Mouse (Mus musculus) 416B (cell line): ENCODE results near the gene Fbn1.

Experiments used
- DNase-seq: peaks from one replicate; pipeline ENCODE4 v3.0.0; 2011; ENCODE audit warnings: low read depth

Fbn1 gene

GRCm38 (mm10) chr2:125389796-125390195 is 118.0 kb downstream of the Fbn1 start:
- no peak for DNase-seq

DNA sequence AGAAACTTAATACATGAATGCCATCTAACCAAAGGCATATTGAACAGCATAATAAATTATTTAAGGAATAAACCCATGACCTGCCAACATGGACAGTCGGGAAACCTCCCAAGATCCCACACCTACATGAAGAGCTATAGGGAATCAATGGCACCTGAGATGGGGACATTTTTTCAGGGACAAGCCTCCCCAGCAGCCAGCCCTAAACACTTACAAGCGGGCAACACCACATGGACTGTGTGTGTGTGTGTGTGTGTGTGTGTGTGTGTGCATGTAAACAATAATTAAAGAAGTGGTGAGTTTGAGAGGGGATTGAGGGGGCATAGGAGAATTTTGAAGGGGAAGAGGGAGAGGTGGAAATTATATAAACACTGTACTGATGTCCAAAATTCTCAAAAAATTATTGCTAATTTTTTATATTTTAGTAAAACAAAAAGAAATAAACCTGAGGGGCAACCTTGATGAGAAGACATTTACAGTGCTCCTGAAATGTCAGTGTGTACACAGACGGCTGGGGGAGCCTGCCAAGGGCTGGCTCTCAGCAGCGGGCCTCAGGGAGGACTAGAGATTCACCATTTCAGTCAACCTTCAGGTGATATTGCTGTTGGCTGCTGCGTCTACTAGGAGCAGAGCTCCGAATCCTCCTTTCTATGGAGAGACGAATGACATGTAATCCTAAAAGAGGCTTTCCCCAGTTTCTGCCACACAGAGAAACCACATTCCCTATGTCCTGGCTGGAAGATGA is 121.4 kb downstream of the Fbn1 start:
- DNase-seq, result no peak

GRCm38 (mm10) chr2:125384941-125385340 is 122.9 kb downstream of the Fbn1 start:
- no peak for DNase-seq

DNA sequence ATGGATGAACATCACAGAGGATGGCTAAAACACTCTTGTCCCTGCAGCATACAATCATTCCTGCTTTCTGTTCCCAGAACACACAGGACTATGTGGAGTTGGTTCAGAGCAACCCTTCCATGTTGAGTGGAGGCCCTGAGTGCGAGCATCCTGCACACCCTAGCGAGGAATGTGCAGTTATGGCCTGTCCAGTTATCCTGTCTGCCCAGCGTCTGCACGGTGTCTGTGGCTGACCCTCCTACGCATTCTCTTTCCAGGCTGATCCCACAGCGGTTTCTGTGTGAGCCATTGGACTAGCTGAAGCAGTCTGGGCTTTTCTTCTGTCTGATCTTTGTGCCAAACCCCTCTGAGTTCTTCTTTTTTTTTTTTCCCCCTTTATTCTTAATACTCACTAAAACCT is 123.4 kb downstream of the Fbn1 start:
- DNase-seq, result no peak

DNA sequence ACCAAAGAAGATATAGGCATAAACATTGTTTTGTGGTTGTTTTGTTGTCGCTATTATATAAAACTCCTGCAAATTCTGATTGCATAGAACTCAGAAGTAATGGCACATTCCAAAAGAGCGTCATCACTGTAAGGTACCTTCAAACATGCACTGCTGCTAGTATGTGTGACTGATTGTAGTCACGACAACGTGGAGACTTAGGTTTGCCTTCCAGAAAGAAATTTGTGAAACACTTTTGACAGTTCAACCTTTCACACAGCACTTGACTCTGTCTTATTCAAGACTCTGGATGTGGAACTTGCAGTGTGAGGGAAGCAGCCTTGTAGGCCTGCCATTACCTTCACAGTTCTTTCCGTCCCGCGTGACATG is 124.5 kb downstream of the Fbn1 start:
- no peak for DNase-seq

GRCm38 (mm10) chr2:125382613-125383272 is 125.0 kb downstream of the Fbn1 start:
- no peak for DNase-seq

DNA sequence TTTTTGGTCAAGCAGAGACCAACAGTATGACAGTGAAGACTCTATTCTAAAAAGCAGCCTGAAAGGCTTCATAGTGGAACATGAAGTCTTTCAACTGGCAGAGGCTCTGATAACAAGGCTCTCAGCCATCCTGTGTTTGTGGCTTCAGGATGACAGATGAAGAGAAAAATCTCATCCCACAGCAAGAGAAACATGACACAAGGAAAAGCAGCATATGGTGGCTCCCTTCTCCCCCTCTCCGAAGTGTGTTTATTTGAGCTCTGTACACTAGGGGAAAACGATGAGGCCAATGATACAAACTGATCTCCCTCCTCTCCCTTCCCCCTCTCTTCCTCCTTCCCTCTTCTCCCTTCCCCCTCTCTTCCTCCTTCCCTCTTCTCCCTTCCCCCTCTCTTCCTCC is 127.7 kb downstream of the Fbn1 start:
- no peak for DNase-seq

DNA sequence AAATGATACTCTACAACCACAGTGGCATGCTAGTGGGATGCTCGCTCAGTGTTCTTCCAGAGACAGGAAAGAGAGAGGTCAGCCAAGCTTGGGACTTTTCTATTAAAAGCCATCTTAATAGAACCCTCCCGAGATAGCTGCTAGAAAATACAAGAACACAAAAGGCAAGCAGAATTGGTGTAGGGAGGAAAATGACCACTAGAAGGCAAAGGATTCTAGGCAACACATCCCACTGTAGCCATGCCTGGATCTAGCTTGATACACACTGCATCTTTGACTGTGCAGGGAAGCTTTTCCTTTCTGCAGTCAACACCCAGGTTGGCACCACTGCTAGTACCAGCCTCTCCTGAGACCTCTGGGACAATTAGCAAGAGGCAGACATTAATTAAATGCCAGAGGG is 128.6 kb downstream of the Fbn1 start:
- no peak for DNase-seq

GRCm38 (mm10) chr2:125375926-125376325 is 131.9 kb downstream of the Fbn1 start:
- DNase-seq, result no peak

DNA sequence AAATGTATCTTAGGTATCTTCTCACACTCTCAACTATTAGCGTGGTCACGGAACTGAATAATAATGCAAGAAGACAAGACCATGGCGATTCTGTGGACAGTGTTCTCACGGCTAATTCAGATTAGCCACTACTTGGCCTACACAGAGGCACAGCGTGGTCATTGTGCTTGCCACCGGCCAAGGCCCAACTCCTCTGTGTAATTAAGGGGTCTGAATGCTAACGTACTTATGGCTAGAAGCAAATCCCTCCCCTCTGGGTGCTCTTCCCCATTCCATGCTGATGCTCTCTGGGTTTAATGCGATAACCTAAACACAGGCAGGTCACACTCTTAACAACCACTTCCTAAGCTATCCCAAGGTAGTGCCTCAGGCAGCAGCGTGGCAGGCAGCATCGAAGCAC is 132.5 kb downstream of the Fbn1 start:
- DNase-seq, result no peak

DNA sequence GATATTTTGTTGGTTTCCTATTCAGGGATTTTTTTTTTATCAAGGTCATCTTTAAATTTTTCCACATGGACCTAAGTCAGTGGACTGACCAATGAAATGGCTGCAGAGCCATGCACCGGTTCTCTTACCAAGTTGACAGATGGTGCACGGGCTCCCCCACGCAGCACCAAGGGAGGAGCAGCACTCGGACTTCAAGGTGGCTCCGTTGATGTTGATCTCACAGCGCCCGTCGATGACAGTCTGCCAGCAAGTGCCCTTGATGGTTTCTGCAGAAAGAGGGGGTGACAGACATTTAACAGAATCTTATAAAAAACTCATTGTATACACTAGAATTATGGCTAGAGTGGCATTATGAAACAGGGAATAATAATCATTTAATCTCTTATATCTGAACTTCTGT is 138.1 kb downstream of the Fbn1 start:
- DNase-seq, result no peak

DNA sequence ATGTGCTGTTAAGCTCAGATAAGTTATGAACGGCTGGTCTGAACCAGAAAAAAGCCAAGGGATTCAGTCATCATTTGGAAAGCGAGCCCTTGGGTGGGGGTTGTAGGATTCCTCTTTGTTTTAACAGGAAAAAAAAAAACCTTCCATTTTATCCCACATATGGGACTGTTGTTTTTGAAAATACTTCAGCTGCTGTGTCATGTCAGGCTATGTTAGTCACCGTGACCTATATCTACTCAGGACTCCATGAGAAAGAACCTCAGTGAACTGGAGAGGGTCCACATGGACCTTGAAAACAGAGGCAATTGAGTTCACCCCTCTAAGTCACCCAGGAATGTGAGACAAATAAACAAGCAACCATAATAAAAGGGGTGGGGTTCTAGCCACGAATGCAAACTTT is 139.2 kb downstream of the Fbn1 start:
- no peak for DNase-seq

DNA sequence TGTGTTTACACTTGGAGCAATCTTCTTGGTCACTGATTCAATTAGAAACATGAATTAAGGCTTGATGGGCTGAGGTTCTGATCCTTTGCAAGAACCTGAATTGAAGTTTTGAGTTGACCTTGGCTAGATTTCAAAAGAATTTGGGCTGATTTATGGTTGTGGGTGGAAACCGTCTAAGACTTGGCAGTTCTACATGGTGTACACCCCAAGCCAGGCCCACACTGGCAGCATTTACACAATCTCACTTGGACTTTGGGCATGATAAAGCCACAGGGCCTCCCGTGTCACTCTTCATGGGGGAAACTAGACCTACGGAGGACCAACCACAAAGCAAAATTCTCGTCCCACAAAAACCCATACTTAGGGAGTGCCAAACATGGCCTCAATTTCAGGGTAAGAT is 146.1 kb downstream of the Fbn1 start:
- DNase-seq, result peak; percentile 6

GRCm38 (mm10) chr2:125356486-125356885 is 151.3 kb downstream of the Fbn1 start:
- no peak for DNase-seq

GRCm38 (mm10) chr2:125356068-125356467 is 151.7 kb downstream of the Fbn1 start:
- peak; percentile 7 for DNase-seq

GRCm38 (mm10) chr2:125355216-125355971 is 152.4 kb downstream of the Fbn1 start:
- no peak for DNase-seq

DNA sequence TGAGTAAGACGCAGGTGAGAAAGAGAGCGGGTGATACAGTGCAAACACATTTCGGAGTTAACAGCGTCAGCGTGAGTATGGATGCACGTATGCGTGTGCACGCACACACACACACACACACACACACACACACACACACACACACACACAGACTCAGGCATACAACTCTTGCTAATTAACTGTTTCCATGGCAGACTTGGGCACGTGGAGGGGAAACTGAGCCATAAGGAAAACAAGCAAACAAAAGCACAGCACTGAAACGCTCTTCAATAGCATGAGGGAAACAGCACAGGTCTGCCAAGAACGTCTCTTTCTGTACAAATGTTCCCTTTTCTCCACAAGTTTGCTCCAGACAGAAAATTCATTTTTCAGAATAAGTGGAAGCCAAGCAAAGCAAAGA is 153.2 kb downstream of the Fbn1 start:
- no peak for DNase-seq

DNA sequence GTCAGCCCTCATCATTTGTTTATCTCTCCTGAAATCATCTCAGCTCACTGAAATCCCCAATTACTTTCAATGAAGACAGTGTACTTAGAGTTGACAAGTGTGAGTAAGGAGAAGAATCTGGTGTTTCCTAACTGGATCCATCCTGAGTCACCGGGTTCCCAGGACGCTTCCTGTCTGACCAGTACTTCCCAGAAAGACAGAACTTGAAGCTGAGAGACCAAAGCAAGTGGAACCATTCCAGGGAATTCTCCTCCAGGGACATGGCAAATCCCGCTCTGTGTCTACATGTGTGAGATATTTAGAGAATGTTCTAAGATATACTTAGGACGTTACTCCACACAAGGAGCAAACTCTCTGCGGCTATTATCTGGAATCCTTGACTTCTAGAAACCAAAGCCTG is 158.6 kb downstream of the Fbn1 start:
- no peak for DNase-seq

- DNase-seq, result no peak
Measured at GRCm38 (mm10) chr2:125342181-125342950, 165.4 kb downstream of the Fbn1 start.

- no peak for DNase-seq
Measured at GRCm38 (mm10) chr2:125340381-125340780, 167.4 kb downstream of the Fbn1 start.

GRCm38 (mm10) chr2:125337239-125337638 is 170.6 kb downstream of the Fbn1 start:
- peak; percentile 55 for DNase-seq

DNA sequence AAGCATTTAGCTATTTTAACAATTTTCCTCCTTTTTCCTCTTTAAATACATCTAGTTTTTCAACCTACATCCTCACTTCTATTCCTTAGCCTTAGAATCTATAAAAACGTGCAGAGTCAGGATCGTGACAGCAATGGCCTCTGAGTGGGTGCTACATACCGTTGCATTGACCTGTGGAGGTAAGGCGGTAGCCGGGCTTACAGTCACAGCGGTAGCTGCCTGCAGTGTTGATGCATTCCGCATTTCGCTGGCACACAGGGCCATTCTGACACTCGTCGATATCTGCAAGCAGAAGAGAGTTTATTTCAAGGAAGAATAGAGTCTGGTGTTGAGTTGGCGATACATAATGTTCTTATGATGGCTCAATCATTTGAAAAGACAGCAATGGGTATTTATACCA is 172.6 kb downstream of the Fbn1 start:
- DNase-seq, result no peak
